Mouse (Mus musculus) thymus, adult 2 months (tissue): ENCODE results near the gene Lpcat3. TPM values are rescaled to one million over a fixed set of nuclear protein-coding genes. Genes with fewer than 3 reads are reported as not detected.
"Not testable (repeated sequence)": the region's sequence is repeated elsewhere in the genome, so short reads cannot be mapped to it uniquely, and the experiment has no call there.

Experiments used
- DNase-seq: peaks from one replicate; pipeline ENCODE4 v3.0.0; 2021
- H3K27ac ChIP-seq: fragments of 200-500 bp; 2 replicates; pipeline ENCODE4 v1.5.1; 2012; ENCODE audit warnings: low read length, control low read depth; ENCODE audit not compliant: control insufficient read depth, insufficient read depth
- H3K27me3 ChIP-seq: fragments of 200-500 bp; 2 replicates; pipeline ENCODE4 v1.6.1; 2012; ENCODE audit warnings: mild to moderate bottlenecking, low read length, moderate library complexity, mixed read lengths; ENCODE audit not compliant: control insufficient read depth, insufficient read depth
- H3K36me3 ChIP-seq: fragments of 200-500 bp; 2 replicates; pipeline ENCODE4 v1.6.1; 2012; ENCODE audit warnings: mild to moderate bottlenecking, low read length, moderate library complexity; ENCODE audit not compliant: control insufficient read depth, insufficient read depth
- H3K4me1 ChIP-seq: fragments of 200-500 bp; replicated peaks from 2 replicates; pipeline ENCODE4 v1.6.1; 2012; ENCODE audit warnings: low read length; ENCODE audit not compliant: control insufficient read depth, insufficient read depth
- H3K4me3 ChIP-seq: fragments of 200-500 bp; 2 replicates; pipeline ENCODE4 v1.5.1; 2012; ENCODE audit warnings: mild to moderate bottlenecking, low read length, control low read depth, moderate library complexity; ENCODE audit not compliant: control insufficient read depth, insufficient read depth
- CTCF ChIP-seq: fragments of 200-500 bp; IDR thresholded peaks from 2 replicates; pipeline ENCODE4 v1.5.1; 2012; ENCODE audit warnings: mild to moderate bottlenecking, control low read depth, low read length, moderate library complexity, borderline replicate concordance; ENCODE audit not compliant: control insufficient read depth, poor library complexity, insufficient read depth; ENCODE audit errors: extremely low read depth
- POLR2A ChIP-seq: fragments of 200-500 bp; IDR thresholded peaks from 2 replicates; pipeline ENCODE4 v1.6.1; 2012; ENCODE audit warnings: mild to moderate bottlenecking, low read length, control low read depth, moderate library complexity; ENCODE audit not compliant: control insufficient read depth, poor library complexity, insufficient read depth; ENCODE audit errors: extremely low read depth
- WGBS: fragments of 180-500 bp; shearing (Covaris S2); methylation state at CpG from one replicate; pipeline ENCODE4 v1.1.7; 2018; 5-methylcytosine and 5-hydroxymethylcytosine counted together
- polyA plus RNA-seq: library from polyadenylated mRNA; depleted of rRNA; stranded (reverse); fragments of >200 nt; gene quantifications from 2 replicates; pipeline ENCODE4 v1.2.3, GENCODE M21; 2012

Gene Lpcat3
- polyA plus RNA-seq, 1 experiment = 184 TPM

GRCm38 (mm10) chr6:124674591-124674990 lies 11.8 kb downstream of the Lpcat3 start:
- no peaks in the 10 kb centered on the region for H3K36me3 ChIP-seq
- no peak for TF ChIP-seq CTCF
- TF ChIP-seq POLR2A = no peak
- DNase-seq = no peak
- peaks cover 6% of the 10 kb centered on the region for H3K4me1 ChIP-seq
- no peak overlapping the region for H3K4me3 ChIP-seq
- no peak overlapping the region for H3K27ac ChIP-seq
- H3K27me3 ChIP-seq = no peaks in the 10 kb centered on the region
- WGBS = 99% methylated on average over 7 of the region's 7 CpGs

DNA sequence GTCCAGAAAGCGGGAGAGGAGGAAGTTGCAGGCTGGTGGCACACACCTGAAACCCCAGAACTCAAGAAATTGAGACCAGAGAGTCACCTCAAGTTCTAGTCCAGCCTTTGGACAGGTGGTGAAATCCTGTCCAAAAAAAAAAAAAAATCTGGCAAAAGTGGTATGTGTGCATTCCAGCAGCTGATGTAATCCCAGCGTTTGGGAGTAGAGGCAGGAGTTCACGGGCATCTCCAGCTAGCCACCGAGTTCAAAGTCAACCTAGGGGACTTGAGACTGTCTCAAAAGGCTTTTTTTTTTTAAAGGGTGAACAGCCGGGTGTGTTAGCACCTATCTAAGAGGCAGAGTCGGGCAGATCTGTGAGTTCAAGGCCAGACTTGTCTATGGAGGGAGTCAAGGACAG lies 13.3 kb downstream of the Lpcat3 start:
- no peak overlapping the region for H3K27ac ChIP-seq
- DNase-seq = no peak
- WGBS = 92% methylated on average over 6 of the region's 6 CpGs
- no peaks in the 10 kb centered on the region for H3K36me3 ChIP-seq
- TF ChIP-seq CTCF (no peak), POLR2A (no peak)
- H3K4me3 ChIP-seq = no peak overlapping the region
- peaks cover 6% of the 10 kb centered on the region for H3K4me1 ChIP-seq
- H3K27me3 ChIP-seq = no peaks in the 10 kb centered on the region

DNA sequence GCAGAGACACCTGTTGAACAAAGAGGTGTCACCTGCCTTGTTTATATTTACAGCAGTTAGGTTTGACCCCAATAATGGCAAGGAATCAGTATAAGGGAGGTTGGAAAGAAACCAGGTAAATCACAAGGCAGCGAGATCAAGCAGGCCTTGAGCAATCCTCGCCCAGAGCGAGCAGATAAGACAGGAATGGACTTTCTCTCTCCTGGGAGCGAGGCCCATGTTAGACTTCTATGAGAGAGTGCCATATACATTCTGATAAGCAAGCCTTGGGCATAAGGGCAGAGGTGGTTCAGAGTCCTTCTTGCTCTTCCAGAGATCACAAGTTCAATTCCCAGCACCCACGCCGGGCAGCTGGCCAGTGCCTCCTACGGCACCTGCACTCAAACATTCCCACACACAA lies 15.9 kb downstream of the Lpcat3 start:
- TF ChIP-seq CTCF (no peak), POLR2A (no peak)
- 98% methylated on average over 7 of the region's 7 CpGs for WGBS

GRCm38 (mm10) chr6:124679486-124679885 lies 16.7 kb downstream of the Lpcat3 start:
- no peak overlapping the region for H3K27ac ChIP-seq
- no peaks in the 10 kb centered on the region for H3K27me3 ChIP-seq
- WGBS = 96% methylated on average over 3 of the region's 3 CpGs
- no peak overlapping the region for H3K4me3 ChIP-seq
- TF ChIP-seq CTCF (no peak), POLR2A (no peak)
- DNase-seq = no peak
- no peaks in the 10 kb centered on the region for H3K36me3 ChIP-seq
- H3K4me1 ChIP-seq = no peaks in the 10 kb centered on the region

More for the DNA sequence above, 15.9 kb downstream of the Lpcat3 start:
- H3K27me3 ChIP-seq = no peaks in the 10 kb centered on the region
- H3K27ac ChIP-seq = no peak overlapping the region
- no peak for DNase-seq
- H3K36me3 ChIP-seq = no peaks in the 10 kb centered on the region
- no peaks in the 10 kb centered on the region for H3K4me1 ChIP-seq
- H3K4me3 ChIP-seq = no peak overlapping the region

- not testable (repeated sequence) for H3K27me3 ChIP-seq, DNase-seq, H3K36me3 ChIP-seq, H3K4me1 ChIP-seq, H3K27ac ChIP-seq, H3K4me3 ChIP-seq
- 74% methylated on average over 6 of the region's 6 CpGs for WGBS
These were observed 19.5 kb downstream of the Lpcat3 start for GRCm38 (mm10) chr6:124682291-124682690.

- TF ChIP-seq POLR2A (no peak), CTCF (no peak)
- no peaks in the 10 kb centered on the region for H3K27me3 ChIP-seq
- WGBS = 62% methylated on average over 14 of the region's 14 CpGs
- no peak overlapping the region for H3K4me3 ChIP-seq
- no peaks in the 10 kb centered on the region for H3K36me3 ChIP-seq
- H3K4me1 ChIP-seq = peaks cover 7% of the 10 kb centered on the region
- H3K27ac ChIP-seq = no peak overlapping the region
- DNase-seq = no peak
These were observed 21.0 kb downstream of the Lpcat3 start for GRCm38 (mm10) chr6:124683591-124684417.

DNA sequence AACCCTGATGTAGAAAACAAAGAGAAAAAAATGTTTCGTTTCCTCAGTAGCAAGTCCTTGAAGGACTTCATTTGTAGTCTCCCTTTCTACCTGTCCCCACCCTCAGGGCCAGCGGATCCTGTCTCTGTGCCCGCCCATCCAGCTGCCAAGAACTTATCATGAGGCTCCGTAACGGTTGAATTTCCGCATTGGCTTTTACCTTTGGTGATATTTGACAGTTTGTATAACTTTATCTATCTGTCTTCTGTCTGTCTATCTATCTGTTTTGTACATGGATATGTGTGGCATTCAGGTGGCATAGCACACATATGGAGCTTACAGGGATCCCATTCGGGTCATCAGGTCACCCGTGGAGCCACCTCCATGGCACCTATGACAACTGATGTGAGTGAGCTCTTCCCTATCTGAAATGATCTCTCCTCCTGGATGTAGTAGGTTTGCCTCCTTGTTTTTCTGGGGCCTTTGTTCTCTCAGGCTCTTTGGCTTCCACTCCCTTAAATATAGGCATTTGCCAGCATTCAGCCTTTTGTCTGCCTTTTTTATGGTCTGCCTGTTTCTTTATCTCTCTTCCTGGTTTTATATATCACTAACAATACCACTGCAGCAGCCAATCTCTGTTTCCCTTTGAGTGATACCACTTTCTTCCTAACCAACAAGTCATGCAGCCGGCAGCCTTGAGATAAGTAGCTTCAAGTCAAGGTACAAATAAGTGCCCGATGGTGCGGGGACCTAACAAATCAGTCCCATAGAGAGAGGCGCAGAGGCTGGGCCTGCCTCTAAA lies 23.0 kb downstream of the Lpcat3 start:
- no peaks in the 10 kb centered on the region for H3K36me3 ChIP-seq
- WGBS = 93% methylated on average over 12 of the region's 12 CpGs

GRCm38 (mm10) chr6:124686644-124687043 lies 23.8 kb downstream of the Lpcat3 start:
- not testable (repeated sequence) for H3K4me1 ChIP-seq, H3K4me3 ChIP-seq, H3K27ac ChIP-seq, H3K36me3 ChIP-seq, H3K27me3 ChIP-seq, DNase-seq
- WGBS = 87% methylated on average over 1 of the region's 1 CpGs

More for the DNA sequence above, 23.0 kb downstream of the Lpcat3 start:
- Histone ChIP-seq H3K4me3 (no peak overlapping the region), H3K27ac (no peak overlapping the region), H3K27me3 (no peaks in the 10 kb centered on the region), H3K4me1 (peaks cover 7% of the 10 kb centered on the region)
- DNase-seq = no peak
- TF ChIP-seq CTCF (no peak), POLR2A (no peak)
